Mouse (Mus musculus): ENCODE data around the gene Platr17. TPM values are rescaled to one million over a fixed set of nuclear protein-coding genes. Genes with fewer than 3 reads are reported as not detected.
A peak's percentile ranks its signal among the peaks of the same experiment; 100 is the strongest.
"Not testable (repeated sequence)": the region's sequence is repeated elsewhere in the genome, so short reads cannot be mapped to it uniquely, and the experiment has no call there.

Gene Platr17
- polyA plus RNA-seq, 1 experiment from 2014 or later, result 0.31 TPM

DNA sequence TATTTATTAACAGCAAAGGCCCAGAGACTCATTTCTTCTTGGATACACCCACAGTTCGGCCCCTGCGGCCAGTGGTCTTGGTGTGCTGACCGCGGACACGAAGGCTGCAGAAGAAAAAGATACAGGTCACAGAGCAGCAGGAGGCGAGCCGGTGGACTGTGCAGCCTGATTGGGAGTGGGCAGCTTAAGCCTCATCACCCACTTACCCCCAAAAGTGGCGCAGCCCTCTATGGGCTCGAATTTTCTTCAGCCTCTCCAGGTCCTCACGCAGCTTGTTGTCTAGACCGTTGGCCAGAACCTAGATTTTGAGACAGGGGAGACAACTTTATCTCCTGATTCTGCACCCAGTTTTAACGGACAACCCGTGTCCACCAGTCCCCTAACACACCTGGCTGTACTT lies 47.1 kb downstream of the Platr17 start:
- WGBS, result 72% methylated on average over 13 of the region's 13 CpGs
- Histone ChIP-seq H3K4me3 (peak overlapping the region; percentile 47; the same call in 1 of the 2 replicates), H3K4me1 (peaks cover 53% of the 10 kb centered on the region), H3K36me3 (peaks cover 43% of the 10 kb centered on the region), H3K4me2 (peak overlapping the region; percentile 90), H3K9ac (0 out of 2 replicates have a peak overlapping the region, but pooled peaks have one; percentile 54)
- not testable (repeated sequence) for H3K27me3 ChIP-seq; ATAC-seq (ENCODE audit: borderline replicate concordance, extremely low read depth, low FRiP score, low TSS enrichment); H3K9me3 ChIP-seq; H3K27ac ChIP-seq

GRCm38 (mm10) chr17:33952879-33953278 lies 47.9 kb downstream of the Platr17 start:
- H3K27ac ChIP-seq, result no peak overlapping the region
- WGBS, result 63% methylated on average over 4 of the region's 4 CpGs
- peaks cover 55% of the 10 kb centered on the region for H3K4me1 ChIP-seq
- no peaks in the 10 kb centered on the region for H3K27me3 ChIP-seq
- H3K4me2 ChIP-seq, result peak overlapping the region; percentile 90; the same call in 1 of the 2 replicates
- H3K9me3 ChIP-seq, result no peaks in the 10 kb centered on the region
- 0 out of 2 replicates have a peak overlapping the region, but pooled peaks have one; percentile 2 for H3K9ac ChIP-seq
- H3K4me3 ChIP-seq, result no peak overlapping the region
- peaks cover 39% of the 10 kb centered on the region for H3K36me3 ChIP-seq
- ATAC-seq (ENCODE audit: borderline replicate concordance, extremely low read depth, low FRiP score, low TSS enrichment), result no peak

DNA sequence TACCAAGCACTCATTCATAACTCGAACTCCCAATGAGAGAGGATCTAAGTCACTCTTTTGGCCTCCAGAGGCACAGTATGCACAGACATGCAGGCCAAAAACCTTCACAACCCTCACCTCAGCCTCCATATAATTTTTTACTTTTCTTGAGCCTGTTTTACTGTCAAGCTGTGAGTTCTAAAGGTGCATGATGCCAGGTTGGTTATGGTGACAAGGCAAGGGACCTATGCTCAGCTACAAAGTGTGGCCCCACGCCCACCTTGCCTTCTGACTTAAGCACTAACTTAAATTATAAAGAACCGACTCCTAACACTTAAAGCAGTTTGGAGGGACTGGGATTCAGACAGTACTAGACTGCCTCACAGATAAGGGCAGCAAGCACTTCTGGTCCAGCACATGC lies 48.4 kb downstream of the Platr17 start:
- Histone ChIP-seq H3K4me2 (peak overlapping the region; percentile 76), H3K9ac (peak overlapping the region; percentile 94; the same call in 1 of the 2 replicates), H3K9me3 (no peaks in the 10 kb centered on the region), H3K27ac (0 out of 2 replicates have a peak overlapping the region, but pooled peaks have one; percentile 1), H3K36me3 (peaks cover 36% of the 10 kb centered on the region), H3K27me3 (no peaks in the 10 kb centered on the region), H3K4me3 (0 out of 2 replicates have a peak overlapping the region, but pooled peaks have one; percentile 1), H3K4me1 (peaks cover 55% of the 10 kb centered on the region)
- ATAC-seq (ENCODE audit: borderline replicate concordance, extremely low read depth, low FRiP score, low TSS enrichment), result no peak
- 69% methylated on average over 3 of the region's 3 CpGs for WGBS

DNA sequence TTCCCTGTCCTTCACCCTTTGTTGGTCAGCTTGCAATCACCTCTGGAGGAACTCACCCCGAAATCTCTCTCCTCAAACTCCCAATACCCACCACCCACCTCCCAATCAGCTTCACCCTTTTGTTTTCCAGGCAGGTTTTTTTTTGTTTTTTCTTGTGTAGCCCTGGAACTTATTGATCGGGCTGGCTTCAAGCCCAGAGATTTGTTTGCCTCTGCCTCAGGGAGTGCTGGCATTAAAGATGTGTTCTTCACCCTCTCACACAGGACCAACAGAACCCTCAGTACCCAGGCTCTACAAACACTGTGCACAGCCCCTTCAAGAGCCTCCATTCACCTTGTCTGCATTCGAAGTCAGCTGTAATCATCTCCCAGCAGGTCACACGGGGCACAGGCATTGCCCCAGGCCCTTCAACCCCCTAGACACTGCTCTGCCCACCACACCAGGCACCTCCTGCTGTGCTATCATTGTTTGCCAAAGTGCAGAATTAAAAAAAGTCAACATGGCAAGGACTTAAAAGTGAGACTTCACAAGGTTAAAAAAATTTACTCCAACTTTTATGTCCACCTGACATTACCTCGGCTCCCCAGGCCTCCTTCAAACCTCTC lies 49.1 kb downstream of the Platr17 start:
- H3K9ac ChIP-seq, result peak overlapping the region; percentile 94
- H3K36me3 ChIP-seq, result peaks cover 37% of the 10 kb centered on the region
- 37% methylated on average over 5 of the region's 5 CpGs for WGBS
- no peaks in the 10 kb centered on the region for H3K9me3 ChIP-seq
- H3K4me2 ChIP-seq, result peak overlapping the region; percentile 76
- peak overlapping the region; percentile 75 for H3K4me3 ChIP-seq
- peak overlapping the region; percentile 42; the same call in 1 of the 2 replicates for H3K27ac ChIP-seq
- ATAC-seq (ENCODE audit: borderline replicate concordance, extremely low read depth, low FRiP score, low TSS enrichment), result no peak
- no peaks in the 10 kb centered on the region for H3K27me3 ChIP-seq
- H3K4me1 ChIP-seq, result peaks cover 55% of the 10 kb centered on the region

GRCm38 (mm10) chr17:33954646-33955554 lies 50.0 kb downstream of the Platr17 start:
- ATAC-seq (ENCODE audit: borderline replicate concordance, extremely low read depth, low FRiP score, low TSS enrichment), result peak; percentile 23
- H3K4me3 ChIP-seq, result peak overlapping the region; percentile 75
- under 1% methylated on average over 33 of the region's 33 CpGs for WGBS
- H3K9ac ChIP-seq, result peak overlapping the region; percentile 94
- H3K36me3 ChIP-seq, result peaks cover 44% of the 10 kb centered on the region
- peaks cover 55% of the 10 kb centered on the region for H3K4me1 ChIP-seq
- H3K9me3 ChIP-seq, result no peaks in the 10 kb centered on the region
- no peaks in the 10 kb centered on the region for H3K27me3 ChIP-seq
- peak overlapping the region; percentile 76 for H3K4me2 ChIP-seq
- H3K27ac ChIP-seq, result peak overlapping the region; percentile 88

DNA sequence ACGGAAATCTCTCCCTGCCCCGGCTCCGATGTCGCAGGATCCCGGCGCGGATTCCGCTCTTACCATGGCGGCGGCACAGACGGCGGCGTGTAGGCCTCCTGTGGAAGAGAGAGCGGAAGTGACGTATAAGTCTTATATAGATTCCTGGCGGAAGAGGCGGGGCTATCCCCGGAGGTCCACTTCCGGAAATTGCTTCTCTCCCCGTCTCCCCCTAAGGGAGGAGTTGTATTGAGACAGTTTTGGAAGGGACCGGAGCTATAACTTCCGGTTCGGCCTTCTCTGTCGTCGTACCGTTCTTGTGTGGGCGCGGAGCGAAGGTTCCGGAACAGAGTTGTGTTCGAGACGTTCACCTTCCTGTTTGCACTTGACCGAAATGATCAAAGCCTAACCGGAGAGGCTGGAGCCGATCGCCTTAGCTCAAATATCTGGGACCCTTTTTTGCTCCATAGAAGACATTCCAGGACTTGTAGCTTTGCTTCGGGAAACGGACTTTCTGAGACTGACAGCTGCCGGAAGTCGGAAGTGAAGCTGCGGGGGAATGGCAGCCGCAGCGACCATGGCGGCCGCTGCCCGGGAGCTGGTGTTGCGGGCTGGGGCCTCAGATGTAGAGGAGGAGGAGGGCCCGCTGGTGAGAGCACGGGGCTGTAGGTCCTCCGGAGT lies 50.8 kb downstream of the Platr17 start, which contains the start of the genes Vps52 and Rps18:
Gene Vps52, plus strand, starts transcription at position 258 of the 660 bp plus-strand sequence.
Gene Rps18, minus strand, starts transcription at position 447 of the 660 bp plus-strand sequence.
- WGBS, result under 1% methylated on average over 50 of the region's 50 CpGs
- peak within 1 kb of the TSS; percentile 88 for H3K27ac ChIP-seq
- H3K4me3 ChIP-seq, result peak within 1 kb of the TSS; percentile 75
- peak within 1 kb of the TSS; percentile 82 for H3K4me2 ChIP-seq
- no peaks in the 10 kb centered on the region for H3K9me3 ChIP-seq
- peak; percentile 86 for ATAC-seq (ENCODE audit: borderline replicate concordance, extremely low read depth, low FRiP score, low TSS enrichment)
- peak within 1 kb of the TSS; percentile 94 for H3K9ac ChIP-seq
- H3K27me3 ChIP-seq, result no peaks in the 10 kb centered on the region
- peaks cover 48% of the 10 kb centered on the region for H3K36me3 ChIP-seq
- H3K4me1 ChIP-seq, result peaks cover 48% of the 10 kb centered on the region

Small RNAs within 50 kb of the gene (microRNA-seq; reads per million reads assigned to microRNA genes)
- gene Gm27740, result not detected

Other genes with a start within 250 kb of the Platr17 start
- 325 and 344 TPM in 2 replicates for gene Hnrnpm, start 218.3 kb upstream of the Platr17 start, polyA plus RNA-seq (2015; fragmentation: Nextera tagmentation; extraction: Ambion mirVana)
- 58.8 and 60.7 TPM in 2 replicates for gene March2, start 186.5 kb upstream of the Platr17 start, polyA plus RNA-seq (2015; fragmentation: Nextera tagmentation; extraction: Ambion mirVana)
- 281 and 306 TPM in 2 replicates for gene Rab11b, start 144.6 kb upstream of the Platr17 start, polyA plus RNA-seq (2015; fragmentation: Nextera tagmentation; extraction: Ambion mirVana)
- 43.7 and 47.0 TPM in 2 replicates for gene Angptl4, start 123.3 kb upstream of the Platr17 start, polyA plus RNA-seq (2015; fragmentation: Nextera tagmentation; extraction: Ambion mirVana)
- 68.0 and 77.8 TPM in 2 replicates for gene Kank3, start 94.6 kb upstream of the Platr17 start, polyA plus RNA-seq (2015; fragmentation: Nextera tagmentation; extraction: Ambion mirVana)
- gene Rps28, start 80.6 kb upstream of the Platr17 start, polyA plus RNA-seq (2015; fragmentation: Nextera tagmentation; extraction: Ambion mirVana), result 885 and 959 TPM in 2 replicates
- gene Ndufa7, start 80.6 kb upstream of the Platr17 start, polyA plus RNA-seq (2015; fragmentation: Nextera tagmentation; extraction: Ambion mirVana), result 425 and 461 TPM in 2 replicates
- 69.4 and 74.0 TPM in 2 replicates for gene Cd320, start 62.0 kb upstream of the Platr17 start, polyA plus RNA-seq (2015; fragmentation: Nextera tagmentation; extraction: Ambion mirVana)
- gene Gm7029, start 31.3 kb upstream of the Platr17 start, polyA plus RNA-seq (2015; fragmentation: Nextera tagmentation; extraction: Ambion mirVana), result not detected in 2 replicates
- 10.1 and 10.6 TPM in 2 replicates for gene Kifc1, start 14.5 kb upstream of the Platr17 start, polyA plus RNA-seq (2015; fragmentation: Nextera tagmentation; extraction: Ambion mirVana)
- 50.8 and 54.6 TPM in 2 replicates for gene Daxx, start 4.3 kb downstream of the Platr17 start, polyA plus RNA-seq (2015; fragmentation: Nextera tagmentation; extraction: Ambion mirVana)
- 45.3 and 52.6 TPM in 2 replicates for gene Tapbp, start 10.8 kb downstream of the Platr17 start, polyA plus RNA-seq (2015; fragmentation: Nextera tagmentation; extraction: Ambion mirVana)
- 17.8 and 20.6 TPM in 2 replicates for gene Zbtb22, start 10.8 kb downstream of the Platr17 start, polyA plus RNA-seq (2015; fragmentation: Nextera tagmentation; extraction: Ambion mirVana)
- 47.7 and 57.8 TPM in 2 replicates for gene Rgl2, start 24.4 kb downstream of the Platr17 start, polyA plus RNA-seq (2015; fragmentation: Nextera tagmentation; extraction: Ambion mirVana)
- gene Pfdn6, start 35.2 kb downstream of the Platr17 start, polyA plus RNA-seq (2015; fragmentation: Nextera tagmentation; extraction: Ambion mirVana), result 137 and 153 TPM in 2 replicates
- 33.1 and 34.2 TPM in 2 replicates for gene Wdr46, start 35.5 kb downstream of the Platr17 start, polyA plus RNA-seq (2015; fragmentation: Nextera tagmentation; extraction: Ambion mirVana)
- gene B3galt4, start 46.4 kb downstream of the Platr17 start, polyA plus RNA-seq (2015; fragmentation: Nextera tagmentation; extraction: Ambion mirVana), result 3.8 and 4.3 TPM in 2 replicates
- gene Vps52, start 50.7 kb downstream of the Platr17 start, polyA plus RNA-seq (2015; fragmentation: Nextera tagmentation; extraction: Ambion mirVana), result 49.3 and 55.4 TPM in 2 replicates
- 1,650 and 1,822 TPM in 2 replicates for gene Rps18, start 50.9 kb downstream of the Platr17 start, polyA plus RNA-seq (2015; fragmentation: Nextera tagmentation; extraction: Ambion mirVana)
- gene H2-K1, start 95.2 kb downstream of the Platr17 start, polyA plus RNA-seq (2015; fragmentation: Nextera tagmentation; extraction: Ambion mirVana), result 49.7 and 69.2 TPM in 2 replicates
- gene Ring1, start 119.5 kb downstream of the Platr17 start, polyA plus RNA-seq (2015; fragmentation: Nextera tagmentation; extraction: Ambion mirVana), result 20.9 and 23.2 TPM in 2 replicates
- 46.1 and 49.1 TPM in 2 replicates for gene H2-Ke6, start 122.9 kb downstream of the Platr17 start, polyA plus RNA-seq (2015; fragmentation: Nextera tagmentation; extraction: Ambion mirVana)
- gene Slc39a7, start 126.5 kb downstream of the Platr17 start, polyA plus RNA-seq (2015; fragmentation: Nextera tagmentation; extraction: Ambion mirVana), result 192 and 205 TPM in 2 replicates
- 47.5 and 56.0 TPM in 2 replicates for gene Rxrb, start 126.7 kb downstream of the Platr17 start, polyA plus RNA-seq (2015; fragmentation: Nextera tagmentation; extraction: Ambion mirVana)
- gene Col11a2, start 134.3 kb downstream of the Platr17 start, polyA plus RNA-seq (2015; fragmentation: Nextera tagmentation; extraction: Ambion mirVana), result 4.1 and 5.0 TPM in 2 replicates
- gene H2-Oa, start 187.2 kb downstream of the Platr17 start, polyA plus RNA-seq (2015; fragmentation: Nextera tagmentation; extraction: Ambion mirVana), result 0.44 and 1.0 TPM in 2 replicates
- gene H2-DMa, start 214.4 kb downstream of the Platr17 start, polyA plus RNA-seq (2015; fragmentation: Nextera tagmentation; extraction: Ambion mirVana), result 12.1 and 13.8 TPM in 2 replicates
- 102 and 106 TPM in 2 replicates for gene Brd2, start 217.5 kb downstream of the Platr17 start, polyA plus RNA-seq (2015; fragmentation: Nextera tagmentation; extraction: Ambion mirVana)
- gene H2-DMb2, start 238.2 kb downstream of the Platr17 start, polyA plus RNA-seq (2015; fragmentation: Nextera tagmentation; extraction: Ambion mirVana), result 1.8 and 1.9 TPM in 2 replicates
- gene H2-DMb1, start 247.9 kb downstream of the Platr17 start, polyA plus RNA-seq (2015; fragmentation: Nextera tagmentation; extraction: Ambion mirVana), result 2.0 and 3.2 TPM in 2 replicates